Mouse (Mus musculus) MEL (cell line): ENCODE measurements around the gene Stk32b. TPM values are rescaled to one million over a fixed set of nuclear protein-coding genes. Genes with fewer than 3 reads are reported as not detected.

Source experiments
- DNase-seq: peaks from one replicate; pipeline ENCODE4 v3.0.0; 2011; ENCODE audit warnings: low read depth, low spot score
- H3K27ac ChIP-seq: 2 replicates; pipeline ENCODE4 v1.5.1; 2012; ENCODE audit warnings: low read depth, mild to moderate bottlenecking, control low read depth, low read length, moderate library complexity; ENCODE audit not compliant: control insufficient read depth
- H3K27me3 ChIP-seq, 2 experiments: fragments of 150-350 bp in 1 of 2; sonication (generic) in 1 of 2; 2 replicates each; pipeline ENCODE4 v1.6.1; 2012; ENCODE audit warnings: low read length in 2 of 2, mild to moderate bottlenecking in 2 of 2, improper control_type of control experiment in 1 of 2, moderate library complexity in 1 of 2; ENCODE audit not compliant: insufficient read depth in 2 of 2, control insufficient read depth in 1 of 2
- H3K36me3 ChIP-seq, 2 experiments: 2 replicates each; pipeline ENCODE4 v1.6.1; 2012 to 2014; ENCODE audit warnings: low read length in 2 of 2, improper control_type of control experiment in 1 of 2, inconsistent platforms in 1 of 2, mild to moderate bottlenecking in 1 of 2; ENCODE audit not compliant: insufficient read depth in 2 of 2, control insufficient read depth in 1 of 2
- H3K4me1 ChIP-seq, 2 experiments: fragments of 150-350 bp in 1 of 2; sonication (generic) in 1 of 2; 2 replicates each; pipeline ENCODE4 v1.6.1; 2012; ENCODE audit warnings: low read length in 2 of 2, improper control_type of control experiment in 1 of 2, mild to moderate bottlenecking in 1 of 2; ENCODE audit not compliant: insufficient read depth in 2 of 2, control insufficient read depth in 1 of 2
- H3K4me3 ChIP-seq, 2 experiments: fragments of 150-350 bp in 1 of 2; sonication (generic) in 1 of 2; 2 replicates each; pipeline ENCODE4 v1.5.1; 2012; ENCODE audit warnings: low read depth in 2 of 2, low read length in 2 of 2, mild to moderate bottlenecking in 2 of 2, moderate library complexity in 2 of 2, control low read depth in 1 of 2, improper control_type of control experiment in 1 of 2; ENCODE audit not compliant: control insufficient read depth in 1 of 2, insufficient read depth in 1 of 2
- H3K79me2 ChIP-seq: 2 replicates; pipeline ENCODE4 v1.6.1; 2012; ENCODE audit warnings: mild to moderate bottlenecking, low read length, moderate library complexity; ENCODE audit not compliant: control insufficient read depth, poor library complexity, insufficient read depth
- H3K9ac ChIP-seq: 2 replicates; pipeline ENCODE4 v1.6.1; 2012; ENCODE audit warnings: low read depth, mild to moderate bottlenecking, control low read depth, low read length, moderate library complexity; ENCODE audit not compliant: control insufficient read depth, poor library complexity, severe bottlenecking
- H3K9me3 ChIP-seq: fragments of 150-350 bp; sonication (generic); replicated peaks from 2 replicates; pipeline ENCODE4 v1.6.1; 2012; ENCODE audit warnings: mild to moderate bottlenecking, low read length, improper control_type of control experiment, moderate library complexity; ENCODE audit not compliant: insufficient read depth
- BHLHE40 ChIP-seq: IDR thresholded peaks from 2 replicates; pipeline ENCODE4 v1.6.1; 2012; ENCODE audit warnings: low read depth, mild to moderate bottlenecking, inconsistent platforms, low read length, improper control_type of control experiment, borderline replicate concordance
- CHD1 ChIP-seq: IDR thresholded peaks from 2 replicates; pipeline ENCODE4 v1.6.1; 2012; ENCODE audit warnings: low read depth, mild to moderate bottlenecking, inconsistent platforms, low read length, improper control_type of control experiment
- E2F4 ChIP-seq: IDR thresholded peaks from 2 replicates; pipeline ENCODE4 v1.6.1; 2011; ENCODE audit warnings: low read depth, low read length, improper control_type of control experiment, borderline replicate concordance
- ELF1 ChIP-seq: IDR thresholded peaks from 2 replicates; pipeline ENCODE4 v1.6.1; 2014; ENCODE audit warnings: low read depth, mild to moderate bottlenecking, inconsistent platforms, low read length, improper control_type of control experiment, moderate library complexity
- ETS1 ChIP-seq: IDR thresholded peaks from 2 replicates; pipeline ENCODE4 v1.6.1; 2012; ENCODE audit warnings: low read depth, mild to moderate bottlenecking, inconsistent platforms, low read length, improper control_type of control experiment, moderate library complexity
- GABPA ChIP-seq: IDR thresholded peaks from 2 replicates; pipeline ENCODE4 v1.6.1; 2012; ENCODE audit warnings: low read depth, mild to moderate bottlenecking, inconsistent platforms, low read length, improper control_type of control experiment, moderate library complexity
- GATA1 ChIP-seq: IDR thresholded peaks from 2 replicates; pipeline ENCODE4 v1.6.1; 2011; ENCODE audit warnings: low read depth, low read length, improper control_type of control experiment
- JUND ChIP-seq: IDR thresholded peaks from 2 replicates; pipeline ENCODE4 v1.6.1; 2011; ENCODE audit warnings: low read depth, mild to moderate bottlenecking, improper control_type of control experiment, low read length
- KAT2A ChIP-seq: conservative IDR thresholded peaks from 2 replicates; pipeline ENCODE4 v1.6.1; 2012; ENCODE audit warnings: low read depth, low read length, improper control_type of control experiment, inconsistent platforms
- MAFK ChIP-seq: IDR thresholded peaks from 2 replicates; pipeline ENCODE4 v1.6.1; 2011; ENCODE audit warnings: low read depth, mild to moderate bottlenecking, low read length, improper control_type of control experiment, borderline replicate concordance
- MAX ChIP-seq: IDR thresholded peaks from 2 replicates; pipeline ENCODE4 v1.6.1; 2011; ENCODE audit warnings: low read length, improper control_type of control experiment
- MAZ ChIP-seq: IDR thresholded peaks from 2 replicates; pipeline ENCODE4 v1.6.1; 2012; ENCODE audit warnings: low read depth, mild to moderate bottlenecking, inconsistent platforms, low read length, improper control_type of control experiment
- MEF2A ChIP-seq: IDR thresholded peaks from 2 replicates; pipeline ENCODE4 v1.6.1; 2014; ENCODE audit warnings: low read depth, mild to moderate bottlenecking, inconsistent platforms, low read length, improper control_type of control experiment; ENCODE audit not compliant: poor library complexity, insufficient replicate concordance, severe bottlenecking; ENCODE audit errors: extremely low read depth
- MXI1 ChIP-seq: IDR thresholded peaks from 2 replicates; pipeline ENCODE4 v1.6.1; 2011; ENCODE audit warnings: mild to moderate bottlenecking, low read depth, low read length, improper control_type of control experiment
- MYB ChIP-seq: IDR thresholded peaks from 2 replicates; pipeline ENCODE4 v1.6.1; 2011; ENCODE audit warnings: mild to moderate bottlenecking, low read depth, low read length, improper control_type of control experiment
- NELFE ChIP-seq: IDR thresholded peaks from 2 replicates; pipeline ENCODE4 v1.6.1; 2011; ENCODE audit warnings: low read depth, low read length, improper control_type of control experiment
- NRF1 ChIP-seq: IDR thresholded peaks from 2 replicates; pipeline ENCODE4 v1.6.1; 2014; ENCODE audit warnings: low read depth, mild to moderate bottlenecking, inconsistent platforms, low read length, improper control_type of control experiment, moderate library complexity; ENCODE audit not compliant: poor library complexity, insufficient read depth, severe bottlenecking
- POLR2AphosphoS2 ChIP-seq: IDR thresholded peaks from 2 replicates; pipeline ENCODE4 v1.6.1; 2011; ENCODE audit warnings: low read length, improper control_type of control experiment
- RCOR1 ChIP-seq: IDR thresholded peaks from 2 replicates; pipeline ENCODE4 v1.6.1; 2012; ENCODE audit warnings: low read depth, mild to moderate bottlenecking, inconsistent platforms, low read length, improper control_type of control experiment
- SIN3A ChIP-seq: IDR thresholded peaks from 2 replicates; pipeline ENCODE4 v1.6.1; 2012; ENCODE audit warnings: low read length, improper control_type of control experiment, inconsistent platforms
- SMC3 ChIP-seq: IDR thresholded peaks from 2 replicates; pipeline ENCODE4 v1.6.1; 2011; ENCODE audit warnings: low read depth, low read length, improper control_type of control experiment
- TAL1 ChIP-seq: IDR thresholded peaks from 2 replicates; pipeline ENCODE4 v1.6.1; 2012; ENCODE audit warnings: mild to moderate bottlenecking, inconsistent platforms, low read length, moderate library complexity, mixed read lengths
- UBTF ChIP-seq: IDR thresholded peaks from 2 replicates; pipeline ENCODE4 v1.6.1; 2012; ENCODE audit warnings: low read depth, mild to moderate bottlenecking, inconsistent platforms, low read length, improper control_type of control experiment, moderate library complexity, borderline replicate concordance; ENCODE audit not compliant: insufficient read depth
- USF2 ChIP-seq, 2 experiments: IDR thresholded peaks; 2 replicates each; pipeline ENCODE4 v1.6.1; 2011 to 2012; ENCODE audit warnings: improper control_type of control experiment in 2 of 2, low read length in 2 of 2, borderline replicate concordance in 1 of 2, inconsistent platforms in 1 of 2, low read depth in 1 of 2, mild to moderate bottlenecking in 1 of 2; ENCODE audit not compliant: insufficient read depth in 1 of 2
- ZC3H11A ChIP-seq: IDR thresholded peaks from 2 replicates; pipeline ENCODE4 v1.6.1; 2012; ENCODE audit warnings: low read depth, mild to moderate bottlenecking, inconsistent platforms, low read length, improper control_type of control experiment
- ZKSCAN1 ChIP-seq: IDR thresholded peaks from 2 replicates; pipeline ENCODE4 v1.6.1; 2012; ENCODE audit warnings: low read depth, mild to moderate bottlenecking, inconsistent platforms, low read length, improper control_type of control experiment, moderate library complexity
- ZMIZ1 ChIP-seq: IDR thresholded peaks from 2 replicates; pipeline ENCODE4 v1.6.1; 2012; ENCODE audit warnings: low read depth, mild to moderate bottlenecking, inconsistent platforms, low read length, improper control_type of control experiment, moderate library complexity
- polyA plus RNA-seq, 2 experiments: library from polyadenylated mRNA; stranded (reverse) in 1 of 2; unstranded in 1 of 2; fragments of >175 nt in 1 of 2; fragments of >200 nt in 1 of 2; gene quantifications; 2 replicates each; pipeline versions ENCODE4 v1.2.1 to v1.2.4; 2012; ENCODE audit warnings: low replicate concordance in 2 of 2, low read depth in 1 of 2; ENCODE audit not compliant: insufficient read length in 2 of 2, insufficient read depth in 1 of 2, missing spikeins in 1 of 2
- total RNA-seq: library from RNA; depleted of rRNA; stranded (reverse); fragments of 300-350 nt; gene quantifications from 2 replicates; pipeline ENCODE4 v1.2.3, GENCODE M21; 2012; rRNA removed

Gene Stk32b
- total RNA-seq, result not detected in 2 replicates
- not detected for polyA plus RNA-seq

DNA sequence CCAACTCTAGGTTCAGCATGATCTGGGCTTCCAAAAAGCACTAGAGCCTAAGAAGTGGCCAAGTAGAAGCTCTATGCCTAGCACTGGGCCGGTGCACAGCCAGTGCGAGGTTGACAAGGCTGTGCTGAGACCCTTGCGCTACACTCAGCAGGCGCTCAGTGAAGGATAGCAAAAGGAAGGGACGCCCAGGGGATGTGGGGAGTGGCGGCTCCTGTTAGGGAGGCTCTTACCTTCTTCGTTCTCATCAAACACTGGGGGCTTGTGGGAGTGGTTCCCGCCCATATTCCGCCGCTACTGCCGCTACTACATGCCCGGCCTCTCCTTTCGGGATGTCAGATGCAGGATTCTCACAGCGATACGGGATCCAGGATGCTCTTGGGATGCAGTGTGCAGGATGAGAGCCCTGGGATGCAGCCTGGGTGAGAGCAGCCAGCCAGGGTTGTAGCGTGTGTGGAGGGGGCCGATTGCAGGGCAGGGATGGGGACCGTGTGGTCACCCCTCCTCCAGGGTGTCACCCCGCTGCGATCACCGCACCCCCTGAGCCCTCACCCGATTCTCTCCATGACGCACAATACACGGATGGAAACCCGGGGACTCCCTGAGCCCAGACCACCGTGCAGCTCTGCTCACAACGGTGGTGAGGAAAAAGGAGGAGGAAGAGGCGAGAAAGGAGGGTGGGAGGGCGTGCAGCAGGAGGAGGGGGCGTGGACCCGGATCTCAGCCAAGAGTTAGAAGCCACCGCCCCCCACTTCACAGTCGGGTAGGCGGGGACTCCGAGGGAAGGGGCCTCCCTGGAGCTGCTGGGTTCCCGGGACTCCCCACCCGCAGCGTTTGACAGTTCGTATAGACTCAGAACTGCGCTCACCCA is at the start of gene Stk32b:
Gene Stk32b, minus strand, starts transcription at position 667 of the 868 bp plus-strand sequence.
- Histone ChIP-seq H3K4me3 (no peak within 1 kb of the TSS), H3K79me2 (no peaks in the 10 kb centered on the region), H3K27ac (no peak within 1 kb of the TSS), H3K36me3 (no peaks in the 10 kb centered on the region), H3K4me1 (no peaks in the 10 kb centered on the region), H3K27me3 (no peaks in the 10 kb centered on the region), H3K9me3 (no peaks in the 10 kb centered on the region), H3K9ac (no peak within 1 kb of the TSS)
- TF ChIP-seq ZC3H11A (no peak), NRF1 (no peak), NELFE (no peak), TAL1 (no peak), MEF2A (no peak), MYB (no peak), MAFK (no peak), GABPA (no peak), CHD1 (no peak), SMC3 (no peak), E2F4 (no peak), JUND (no peak), GATA1 (no peak), KAT2A (no peak), POLR2AphosphoS2 (no peak), SIN3A (no peak), ELF1 (no peak), MAX (no peak), UBTF (no peak), ZKSCAN1 (no peak)
- no peak for DNase-seq

DNA sequence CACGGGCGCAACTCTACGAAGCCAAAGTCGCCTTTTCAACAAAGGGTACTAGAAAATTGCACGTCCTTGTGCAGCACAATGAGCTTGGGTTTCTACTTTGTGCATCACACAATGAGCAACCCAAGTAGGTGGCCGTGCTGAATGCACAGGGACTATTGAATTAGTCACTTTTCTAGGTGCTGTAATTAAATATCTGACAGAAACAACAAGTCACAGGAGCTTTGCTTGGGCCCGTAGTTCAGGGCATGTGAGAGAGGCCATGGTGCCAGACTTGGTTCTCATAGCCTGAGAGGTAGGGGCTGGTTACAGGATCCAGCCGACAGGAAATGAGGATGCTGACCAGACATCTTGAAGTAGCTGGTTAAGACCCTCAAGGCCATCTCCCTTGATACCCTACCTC is 48.9 kb upstream of the Stk32b start:
- Histone ChIP-seq H3K4me3 (no peak overlapping the region), H3K27me3 (no peaks in the 10 kb centered on the region), H3K27ac (no peak overlapping the region), H3K9me3 (no peaks in the 10 kb centered on the region), H3K4me1 (no peaks in the 10 kb centered on the region), H3K79me2 (no peaks in the 10 kb centered on the region), H3K9ac (no peak overlapping the region), H3K36me3 (no peaks in the 10 kb centered on the region)
- TF ChIP-seq USF2 (IDR thresholded peaks at IDR 0.05; ENCODE audit: borderline replicate concordance in 1 of 2, insufficient read depth in 1 of 2, low read depth in 1 of 2, low read length in 2 of 2), result no peak
- TF ChIP-seq ETS1, result no peak
- no peak for TF ChIP-seq JUND
- TF ChIP-seq ZMIZ1, result no peak
- TF ChIP-seq SIN3A, result no peak
- no peak for TF ChIP-seq MAZ
- no peak for TF ChIP-seq NRF1
- TF ChIP-seq BHLHE40, result no peak
- no peak for TF ChIP-seq RCOR1
- TF ChIP-seq SMC3, result no peak
- TF ChIP-seq MEF2A, result no peak
- TF ChIP-seq MXI1, result no peak
- TF ChIP-seq E2F4, result no peak
- no peak for TF ChIP-seq ZKSCAN1
- no peak for TF ChIP-seq UBTF
- TF ChIP-seq POLR2AphosphoS2, result no peak
- DNase-seq, result no peak
